Mouse (Mus musculus): ENCODE measurements at regions not wholly inside any gene's neighbourhood (a gene's known extent, or its start where the extent isn't known, plus 50 kb on each side); places are given as distances from the start of the nearest gene placed in this dataset.
"Not testable (repeated sequence)": the region's sequence is repeated elsewhere in the genome, so short reads cannot be mapped to it uniquely, and the experiment has no call there.

DNA sequence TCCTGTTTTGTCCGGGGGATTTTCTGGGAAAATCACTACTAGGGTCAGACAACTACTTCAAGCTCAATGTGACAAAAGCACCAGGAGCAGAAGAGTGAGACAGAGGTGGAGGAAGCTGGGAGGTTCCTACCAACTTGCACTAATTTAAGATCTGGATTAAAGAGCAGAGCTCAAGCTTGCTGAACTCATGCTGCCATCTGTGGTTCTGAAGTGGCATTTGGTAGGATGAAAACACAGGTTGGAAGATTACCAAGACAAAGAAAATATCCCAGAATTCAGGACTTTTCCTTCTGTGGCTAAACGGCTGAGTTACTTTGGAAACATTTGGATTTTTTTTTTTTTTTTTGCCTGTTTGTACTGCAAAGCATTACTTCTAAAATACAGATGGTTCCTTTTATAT is 190.9 kb downstream of the Plppr4 start:
- no peak overlapping the region for H3K4me3 ChIP-seq (ENCODE audit: low read length)
- no peaks in the 10 kb centered on the region for H3K36me3 ChIP-seq (ENCODE audit: control insufficient read depth, insufficient read depth)
- no peak overlapping the region for H3K4me2 ChIP-seq (ENCODE audit: low read depth, low read length)
- H3K4me1 ChIP-seq (ENCODE audit: control insufficient read depth, insufficient read depth, low read length) = no peaks in the 10 kb centered on the region
- ATAC-seq (replicated peaks; ENCODE audit: extremely low read depth, insufficient read depth, low FRiP score) = no peak
- 72% methylated on average over 2 of the region's 2 CpGs for WGBS
- no peaks in the 10 kb centered on the region for H3K27me3 ChIP-seq (ENCODE audit: control insufficient read depth, insufficient read depth, low read length)
- H3K9ac ChIP-seq (ENCODE audit: low read length) = no peak overlapping the region
- no peak overlapping the region for H3K27ac ChIP-seq (ENCODE audit: low read length)
- no peaks in the 10 kb centered on the region for H3K9me3 ChIP-seq (replicated peaks; ENCODE audit: control insufficient read depth, low read length)

DNA sequence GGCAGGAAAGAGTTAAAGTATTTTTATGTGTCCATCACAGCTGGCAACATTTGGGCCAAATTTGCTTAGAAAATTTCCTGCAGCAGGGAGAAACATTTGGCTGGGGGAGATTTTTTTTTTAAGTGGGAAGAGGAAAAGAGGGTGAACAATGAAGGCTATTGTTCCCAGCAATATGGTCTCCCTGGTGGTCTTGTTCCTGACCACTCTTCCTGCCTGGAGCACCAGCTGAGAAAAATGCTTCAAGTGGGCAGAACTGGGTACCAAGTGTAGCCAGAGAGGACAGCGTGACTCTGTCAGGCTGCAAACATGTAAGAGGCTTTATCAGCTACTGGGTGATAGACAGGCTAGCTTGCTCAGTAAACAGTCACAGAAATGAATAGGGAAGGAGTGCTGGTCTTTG is 194.3 kb upstream of the Palmd start:
- no peak for ATAC-seq (replicated peaks; ENCODE audit: extremely low read depth, insufficient read depth, low FRiP score)
- WGBS = 4% methylated on average over 1 of the region's 1 CpGs
- Histone ChIP-seq H3K4me3 (ENCODE audit: low read length) (no peak overlapping the region), H3K27ac (ENCODE audit: low read length) (peak overlapping the region; percentile 22; the same call in 1 of the 2 replicates), H3K4me1 (ENCODE audit: control insufficient read depth, insufficient read depth, low read length) (no peaks in the 10 kb centered on the region), H3K36me3 (ENCODE audit: control insufficient read depth, insufficient read depth) (no peaks in the 10 kb centered on the region), H3K4me2 (ENCODE audit: low read depth, low read length) (no peak overlapping the region), H3K9me3 (replicated peaks; ENCODE audit: control insufficient read depth, low read length) (no peaks in the 10 kb centered on the region), H3K27me3 (ENCODE audit: control insufficient read depth, insufficient read depth, low read length) (no peaks in the 10 kb centered on the region), H3K9ac (ENCODE audit: low read length) (no peak overlapping the region)

DNA sequence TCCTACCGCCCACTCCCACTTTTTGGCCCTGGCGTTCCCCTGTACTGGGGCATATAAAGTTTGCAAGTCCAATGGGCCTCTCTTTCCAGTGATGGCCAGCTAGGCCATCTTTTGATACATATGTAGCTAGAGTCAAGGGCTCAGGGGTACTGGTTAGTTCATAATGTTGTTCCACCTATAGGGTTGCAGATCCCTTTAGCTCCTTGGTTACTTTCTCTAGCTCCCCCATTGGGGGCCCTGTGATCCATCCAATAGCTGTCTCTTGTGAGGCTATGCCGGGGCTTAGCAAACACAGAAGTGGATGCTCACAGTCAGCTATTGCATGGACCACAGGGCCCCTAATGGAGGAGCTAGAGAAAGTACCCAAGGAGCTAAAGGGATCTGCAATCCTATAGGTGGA is 191.9 kb upstream of the Palmd start:
- not testable (repeated sequence) for H3K4me2 ChIP-seq (ENCODE audit: low read depth, low read length); H3K27ac ChIP-seq (ENCODE audit: low read length); H3K4me3 ChIP-seq (ENCODE audit: low read length); H3K4me1 ChIP-seq (ENCODE audit: control insufficient read depth, insufficient read depth, low read length); H3K9ac ChIP-seq (ENCODE audit: low read length); ATAC-seq (replicated peaks; ENCODE audit: extremely low read depth, insufficient read depth, low FRiP score); H3K27me3 ChIP-seq (ENCODE audit: control insufficient read depth, insufficient read depth, low read length); H3K36me3 ChIP-seq (ENCODE audit: control insufficient read depth, insufficient read depth); H3K9me3 ChIP-seq (replicated peaks; ENCODE audit: control insufficient read depth, low read length)
- 83% methylated on average over 3 of the region's 3 CpGs for WGBS

DNA sequence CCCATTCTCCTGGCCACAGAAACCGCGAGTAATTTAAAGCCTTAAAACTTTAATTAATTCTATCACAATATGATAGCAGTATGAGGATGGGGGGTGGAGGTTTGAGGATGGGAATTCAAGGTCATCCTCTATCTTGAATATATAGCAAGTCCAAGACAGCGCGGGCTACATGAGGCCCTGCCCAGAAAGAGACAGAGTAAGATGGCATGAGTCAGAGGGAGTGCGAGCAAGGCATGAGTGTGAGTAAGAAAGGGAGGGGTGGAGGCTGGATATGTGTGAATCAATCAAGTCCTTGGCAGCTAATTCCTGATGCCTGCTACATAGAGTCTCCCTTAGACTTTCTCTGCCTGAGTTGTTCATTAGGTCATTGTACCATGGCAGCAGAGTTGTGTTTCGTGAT is 186.5 kb upstream of the Palmd start:
- Histone ChIP-seq H3K4me1 (ENCODE audit: control insufficient read depth, insufficient read depth, low read length) (no peaks in the 10 kb centered on the region), H3K36me3 (ENCODE audit: control insufficient read depth, insufficient read depth) (no peaks in the 10 kb centered on the region), H3K9ac (ENCODE audit: low read length) (no peak overlapping the region), H3K4me3 (ENCODE audit: low read length) (no peak overlapping the region), H3K4me2 (ENCODE audit: low read depth, low read length) (no peak overlapping the region), H3K27ac (ENCODE audit: low read length) (no peak overlapping the region), H3K9me3 (replicated peaks; ENCODE audit: control insufficient read depth, low read length) (no peaks in the 10 kb centered on the region), H3K27me3 (ENCODE audit: control insufficient read depth, insufficient read depth, low read length) (no peaks in the 10 kb centered on the region)
- WGBS = 87% methylated on average over 6 of the region's 6 CpGs
- ATAC-seq (replicated peaks; ENCODE audit: extremely low read depth, insufficient read depth, low FRiP score) = no peak

DNA sequence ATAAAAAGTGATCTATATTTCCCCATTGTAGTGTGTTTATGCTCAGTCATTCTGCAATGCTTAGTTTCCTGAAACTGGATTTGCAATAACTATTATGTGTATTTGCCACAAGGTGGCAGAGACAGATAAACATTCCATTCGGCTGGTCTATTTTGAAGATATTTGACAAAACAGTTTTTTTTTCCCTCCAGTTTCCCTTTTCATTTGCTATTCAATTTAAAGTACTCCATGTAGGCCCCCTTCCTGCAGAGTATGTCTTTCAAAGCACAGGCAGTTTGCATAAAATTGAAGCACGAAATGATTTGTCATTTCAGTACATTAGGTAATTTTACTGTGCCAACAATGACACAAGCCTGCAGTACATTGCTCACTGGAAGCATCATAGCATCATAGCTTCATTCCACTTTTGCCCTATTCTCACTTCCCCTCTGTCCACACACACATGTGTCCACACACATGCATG is 184.3 kb upstream of the Palmd start:
- H3K36me3 ChIP-seq (ENCODE audit: control insufficient read depth, insufficient read depth) = no peaks in the 10 kb centered on the region
- H3K4me2 ChIP-seq (ENCODE audit: low read depth, low read length) = no peak overlapping the region
- H3K9ac ChIP-seq (ENCODE audit: low read length) = no peak overlapping the region
- WGBS = 63% methylated on average over 2 of the region's 2 CpGs
- no peak for ATAC-seq (replicated peaks; ENCODE audit: extremely low read depth, insufficient read depth, low FRiP score)
- no peaks in the 10 kb centered on the region for H3K9me3 ChIP-seq (replicated peaks; ENCODE audit: control insufficient read depth, low read length)
- H3K4me1 ChIP-seq (ENCODE audit: control insufficient read depth, insufficient read depth, low read length) = no peaks in the 10 kb centered on the region
- H3K27ac ChIP-seq (ENCODE audit: low read length) = no peak overlapping the region
- no peaks in the 10 kb centered on the region for H3K27me3 ChIP-seq (ENCODE audit: control insufficient read depth, insufficient read depth, low read length)
- no peak overlapping the region for H3K4me3 ChIP-seq (ENCODE audit: low read length)

DNA sequence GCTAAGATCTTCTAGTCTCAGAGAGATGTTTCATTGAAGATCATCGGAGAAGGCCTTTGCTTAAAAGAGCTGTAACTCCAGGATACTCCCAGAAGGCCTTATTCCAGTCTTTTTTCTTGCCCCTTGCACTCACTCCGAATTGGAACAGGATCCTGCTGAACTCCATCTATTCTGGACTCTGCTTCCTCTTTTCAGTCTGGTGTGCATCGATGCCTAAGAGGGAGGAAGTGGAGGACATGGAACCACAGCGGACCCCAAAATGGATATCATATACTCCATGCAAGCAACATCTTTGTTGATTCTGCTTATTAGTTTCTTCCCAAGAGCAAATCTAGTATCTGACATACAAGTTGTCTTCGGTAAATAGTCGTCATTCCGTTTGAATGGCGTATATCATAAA is 183.6 kb upstream of the Palmd start:
- H3K27me3 ChIP-seq (ENCODE audit: control insufficient read depth, insufficient read depth, low read length) = no peaks in the 10 kb centered on the region
- WGBS = 74% methylated on average over 8 of the region's 8 CpGs
- H3K4me3 ChIP-seq (ENCODE audit: low read length) = no peak overlapping the region
- H3K9ac ChIP-seq (ENCODE audit: low read length) = no peak overlapping the region
- H3K4me2 ChIP-seq (ENCODE audit: low read depth, low read length) = no peak overlapping the region
- ATAC-seq (replicated peaks; ENCODE audit: extremely low read depth, insufficient read depth, low FRiP score) = no peak
- no peak overlapping the region for H3K27ac ChIP-seq (ENCODE audit: low read length)
- no peaks in the 10 kb centered on the region for H3K4me1 ChIP-seq (ENCODE audit: control insufficient read depth, insufficient read depth, low read length)
- H3K9me3 ChIP-seq (replicated peaks; ENCODE audit: control insufficient read depth, low read length) = no peaks in the 10 kb centered on the region
- no peaks in the 10 kb centered on the region for H3K36me3 ChIP-seq (ENCODE audit: control insufficient read depth, insufficient read depth)

DNA sequence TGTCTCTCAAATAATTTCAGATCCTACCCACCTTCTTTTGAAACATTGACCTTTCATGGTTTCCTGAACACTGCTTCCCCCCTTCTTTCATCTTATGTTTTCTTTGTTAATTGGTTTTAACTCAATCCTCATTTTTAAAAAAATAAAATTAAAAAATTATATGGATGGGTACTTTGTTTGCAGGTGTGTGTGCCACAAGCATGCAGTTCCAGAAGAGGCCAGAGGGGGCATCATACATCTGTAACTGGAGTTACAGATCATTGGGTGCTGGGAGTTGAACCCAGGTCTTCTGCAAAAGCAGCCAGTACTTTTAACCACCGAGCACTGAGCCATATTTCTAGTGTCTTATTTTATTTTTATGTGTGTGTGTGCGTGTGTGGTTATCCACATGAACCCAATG is 178.6 kb upstream of the Palmd start:
- H3K4me2 ChIP-seq (ENCODE audit: low read depth, low read length) = no peak overlapping the region
- no peak overlapping the region for H3K9ac ChIP-seq (ENCODE audit: low read length)
- H3K9me3 ChIP-seq (replicated peaks; ENCODE audit: control insufficient read depth, low read length) = no peaks in the 10 kb centered on the region
- no peak overlapping the region for H3K27ac ChIP-seq (ENCODE audit: low read length)
- 94% methylated on average over 2 of the region's 2 CpGs for WGBS
- H3K4me1 ChIP-seq (ENCODE audit: control insufficient read depth, insufficient read depth, low read length) = no peaks in the 10 kb centered on the region
- H3K27me3 ChIP-seq (ENCODE audit: control insufficient read depth, insufficient read depth, low read length) = no peaks in the 10 kb centered on the region
- no peak for ATAC-seq (replicated peaks; ENCODE audit: extremely low read depth, insufficient read depth, low FRiP score)
- no peaks in the 10 kb centered on the region for H3K36me3 ChIP-seq (ENCODE audit: control insufficient read depth, insufficient read depth)
- H3K4me3 ChIP-seq (ENCODE audit: low read length) = no peak overlapping the region

DNA sequence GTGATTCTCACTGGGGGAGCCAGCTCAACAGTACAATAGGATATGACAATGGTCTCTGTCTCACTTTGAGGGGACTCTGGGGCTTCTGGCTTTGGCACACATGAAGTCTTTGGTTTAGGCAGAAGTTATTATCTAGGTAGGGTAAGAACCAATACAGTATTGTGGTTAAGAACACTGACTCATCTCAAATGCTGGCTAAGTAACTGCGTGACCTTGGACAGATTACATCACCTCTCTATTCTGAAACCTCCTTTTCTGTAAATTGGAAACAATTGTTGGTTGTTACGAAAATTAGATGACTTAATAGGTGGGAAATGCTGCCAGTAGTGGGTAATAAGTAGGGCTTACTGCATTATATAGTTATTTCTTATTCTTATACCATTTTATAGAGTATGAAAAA is 171.0 kb upstream of the Palmd start:
- no peaks in the 10 kb centered on the region for H3K36me3 ChIP-seq (ENCODE audit: control insufficient read depth, insufficient read depth)
- H3K9me3 ChIP-seq (replicated peaks; ENCODE audit: control insufficient read depth, low read length) = no peaks in the 10 kb centered on the region
- ATAC-seq (replicated peaks; ENCODE audit: extremely low read depth, insufficient read depth, low FRiP score) = no peak
- H3K4me2 ChIP-seq (ENCODE audit: low read depth, low read length) = no peak overlapping the region
- H3K27me3 ChIP-seq (ENCODE audit: control insufficient read depth, insufficient read depth, low read length) = no peaks in the 10 kb centered on the region
- H3K4me1 ChIP-seq (ENCODE audit: control insufficient read depth, insufficient read depth, low read length) = no peaks in the 10 kb centered on the region
- WGBS = 63% methylated on average over 2 of the region's 2 CpGs
- no peak overlapping the region for H3K4me3 ChIP-seq (ENCODE audit: low read length)
- no peak overlapping the region for H3K27ac ChIP-seq (ENCODE audit: low read length)
- H3K9ac ChIP-seq (ENCODE audit: low read length) = no peak overlapping the region

DNA sequence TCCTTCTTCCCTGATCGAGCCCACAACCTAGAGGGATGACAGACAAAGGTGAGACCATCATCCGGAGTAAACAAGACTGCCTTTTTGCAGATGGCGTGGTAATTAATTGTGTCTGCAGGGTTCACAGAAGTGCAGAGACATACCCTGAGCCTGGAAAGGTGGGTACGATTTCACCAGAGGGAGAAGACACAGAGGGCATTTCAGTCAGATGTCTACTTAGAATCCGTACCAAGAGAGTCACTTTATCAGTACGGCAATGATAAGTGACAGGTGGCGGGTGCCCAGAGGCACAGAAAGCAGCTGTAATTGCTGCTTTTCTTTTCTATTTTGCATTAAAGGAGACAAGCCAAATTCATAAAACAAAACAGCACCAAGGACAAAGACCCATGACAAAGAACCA is 169.9 kb upstream of the Palmd start:
- Histone ChIP-seq H3K27ac (ENCODE audit: low read length) (no peak overlapping the region), H3K36me3 (ENCODE audit: control insufficient read depth, insufficient read depth) (no peaks in the 10 kb centered on the region), H3K9ac (ENCODE audit: low read length) (no peak overlapping the region), H3K9me3 (replicated peaks; ENCODE audit: control insufficient read depth, low read length) (no peaks in the 10 kb centered on the region), H3K4me2 (ENCODE audit: low read depth, low read length) (no peak overlapping the region), H3K4me3 (ENCODE audit: low read length) (no peak overlapping the region), H3K27me3 (ENCODE audit: control insufficient read depth, insufficient read depth, low read length) (no peaks in the 10 kb centered on the region), H3K4me1 (ENCODE audit: control insufficient read depth, insufficient read depth, low read length) (no peaks in the 10 kb centered on the region)
- 61% methylated on average over 7 of the region's 7 CpGs for WGBS
- ATAC-seq (replicated peaks; ENCODE audit: extremely low read depth, insufficient read depth, low FRiP score) = no peak

DNA sequence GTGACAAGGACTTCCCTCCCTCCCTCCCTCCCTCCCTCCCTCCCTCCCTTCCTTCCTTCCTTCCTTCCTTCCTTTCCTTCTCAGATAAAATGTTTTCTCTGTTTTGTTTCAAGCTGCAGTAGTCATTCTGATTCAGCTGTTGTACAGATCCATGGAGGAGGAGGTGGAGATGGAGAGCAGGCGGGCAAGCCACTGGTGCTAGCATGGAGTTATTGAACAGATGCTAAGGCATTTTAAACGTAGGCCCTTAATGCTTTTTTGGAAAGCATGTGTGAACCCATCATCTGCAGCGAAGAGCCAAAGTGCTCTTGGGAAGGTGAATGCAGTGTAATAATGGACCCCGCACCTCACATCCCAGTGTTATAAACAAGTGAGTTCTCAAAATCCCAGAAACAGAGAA is 164.1 kb upstream of the Palmd start:
- Histone ChIP-seq H3K9me3 (replicated peaks; ENCODE audit: control insufficient read depth, low read length) (no peaks in the 10 kb centered on the region), H3K4me1 (ENCODE audit: control insufficient read depth, insufficient read depth, low read length) (no peaks in the 10 kb centered on the region), H3K9ac (ENCODE audit: low read length) (no peak overlapping the region), H3K36me3 (ENCODE audit: control insufficient read depth, insufficient read depth) (no peaks in the 10 kb centered on the region), H3K27ac (ENCODE audit: low read length) (no peak overlapping the region), H3K27me3 (ENCODE audit: control insufficient read depth, insufficient read depth, low read length) (no peaks in the 10 kb centered on the region), H3K4me2 (ENCODE audit: low read depth, low read length) (no peak overlapping the region), H3K4me3 (ENCODE audit: low read length) (no peak overlapping the region)
- 76% methylated on average over 4 of the region's 4 CpGs for WGBS
- no peak for ATAC-seq (replicated peaks; ENCODE audit: extremely low read depth, insufficient read depth, low FRiP score)
